Comparison of ENCODE assay signal across 9 mouse cellular contexts in the genomic region with DNA sequence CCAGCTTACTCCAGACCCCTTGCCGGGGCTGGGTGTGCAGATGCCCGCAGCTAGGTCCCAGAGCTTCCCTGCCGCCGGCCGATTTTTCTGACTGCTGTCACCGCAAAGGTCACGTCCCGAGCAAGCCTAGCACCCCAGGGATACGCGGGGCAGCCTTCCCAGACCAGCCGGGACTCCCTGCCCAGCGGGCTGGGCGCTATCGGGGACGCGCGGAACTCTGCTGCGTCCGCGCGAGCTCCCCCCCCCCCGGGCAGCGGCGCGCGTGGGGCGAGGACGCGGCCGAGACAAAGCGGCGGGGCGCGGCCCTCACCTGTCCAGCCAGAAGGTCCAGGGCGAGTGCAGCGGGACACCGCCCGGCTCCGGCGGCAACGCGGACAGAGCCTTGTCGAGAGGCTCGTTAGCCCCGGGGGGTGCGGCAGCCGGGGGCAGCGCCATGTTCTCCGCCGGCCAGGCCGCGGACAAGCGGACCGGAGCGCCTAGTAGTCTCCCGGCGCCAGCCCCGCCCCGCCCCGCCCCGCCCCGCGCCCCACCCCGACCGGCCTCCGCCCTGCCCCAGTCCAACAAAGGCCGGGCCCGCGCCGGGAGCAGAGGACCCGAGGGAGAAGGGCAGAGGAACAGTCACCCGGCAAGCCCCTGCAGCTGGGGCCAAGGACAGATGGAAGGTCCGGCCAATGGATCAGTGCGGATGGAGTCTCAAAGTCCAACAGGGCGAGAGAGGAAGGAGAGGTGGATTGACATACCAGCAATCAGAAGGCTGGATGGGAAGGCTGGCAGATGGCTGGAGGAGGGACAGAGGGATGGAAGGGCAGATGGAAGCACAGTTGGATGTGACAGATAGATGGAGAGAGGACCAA. TPM values are rescaled to one million over a fixed set of nuclear protein-coding genes. Genes with fewer than 3 reads are reported as not detected.
DNase-seq lines count a peak whose midpoint lies in the region; ATAC-seq and TF ChIP-seq lines count a peak whose summit lies in the region.
"Had no signal": no experiment of that assay in that cellular context is flagged by ENCODE, and none has a peak within 500 bp of the region (broad histone marks: within the 10 kb centered on the region; RNA-seq: fewer than 3 reads in every experiment).

Eif4e3 (minus strand) TSS at position 454 of the 854 bp plus-strand sequence.
Gm20696 (minus strand) TSS at position 480 of the 854 bp plus-strand sequence.

- under 1% methylated on average over 63 of the region's 75 CpGs for WGBS in hindbrain, embryonic 15.5 days
- WGBS in limb, embryonic 15.5 days: under 1% methylated on average over 70 of the region's 75 CpGs
- WGBS in midbrain, embryonic 14.5 days: under 1% methylated on average over 66 of the region's 75 CpGs
- under 1% methylated on average over 47 of the region's 75 CpGs for WGBS in stomach, embryonic 16.5 days

- H3K9ac ChIP-seq in hindbrain, embryonic 15.5 days: peak within 1 kb of the TSS; percentile 68
- peak within 1 kb of the TSS; percentile 68 for H3K9ac ChIP-seq in limb, embryonic 15.5 days
- peak within 1 kb of the TSS; percentile 86 for H3K9ac ChIP-seq in midbrain, embryonic 14.5 days (replicated peaks; ENCODE audit: low read length)
- peak within 1 kb of the TSS; percentile 83 for H3K9ac ChIP-seq in stomach, embryonic 16.5 days (ENCODE audit: low read length)

- H3K4me1 ChIP-seq in hindbrain, embryonic 15.5 days (replicated peaks): peaks cover 64% of the 10 kb centered on the region
- peaks cover 28% of the 10 kb centered on the region for H3K4me1 ChIP-seq in limb, embryonic 15.5 days
- H3K4me1 ChIP-seq in midbrain, embryonic 14.5 days (ENCODE audit: control insufficient read depth, insufficient read depth, low read length): peaks cover 51% of the 10 kb centered on the region
- H3K4me1 ChIP-seq in stomach, embryonic 16.5 days (ENCODE audit: control insufficient read depth, insufficient read depth, low read length): no peaks in the 10 kb centered on the region; the same call in 1 of the 2 replicates

- no peak for DNase-seq in layer of hippocampus, adult 2 months (ENCODE audit: low spot score in 2 of 2)
- no peak for DNase-seq in layer of hippocampus, postnatal 25 days (ENCODE audit: extremely low spot score in 1 of 2, low spot score in 1 of 2)
- DNase-seq in cerebellum, adult 9-10 months: peak; percentile 95
- peak; percentile 18 to 53 for DNase-seq in gastrocnemius, adult 8-10 months (ENCODE audit: low spot score in 2 of 2)
- DNase-seq in midbrain, embryonic 14.5 days: peak; percentile 61

- ATAC-seq in hindbrain, embryonic 15.5 days (ENCODE audit: low FRiP score, low read depth): peak; percentile 55
- peak; percentile 60; the same call in 1 of the 2 replicates for ATAC-seq in limb, embryonic 15.5 days (ENCODE audit: insufficient number of reproducible peaks, low FRiP score, low TSS enrichment, low read depth)
- ATAC-seq in midbrain, embryonic 14.5 days (ENCODE audit: low FRiP score, low TSS enrichment): peak; percentile 59
- peak; percentile 84 for ATAC-seq in stomach, embryonic 16.5 days (ENCODE audit: insufficient read depth, low FRiP score)

- peak within 1 kb of the TSS; percentile 94 for H3K4me2 ChIP-seq in hindbrain, embryonic 15.5 days
- H3K4me2 ChIP-seq in limb, embryonic 15.5 days: peak within 1 kb of the TSS; percentile 93
- peak within 1 kb of the TSS; percentile 97 for H3K4me2 ChIP-seq in midbrain, embryonic 14.5 days (ENCODE audit: low read length)
- peak within 1 kb of the TSS; percentile 91 for H3K4me2 ChIP-seq in stomach, embryonic 16.5 days (ENCODE audit: low read depth, low read length)

- H3K4me3 ChIP-seq in layer of hippocampus, adult 2 months: peak within 1 kb of the TSS; percentile 72
- peak within 1 kb of the TSS; percentile 59 for H3K4me3 ChIP-seq in hindbrain, embryonic 15.5 days
- peak within 1 kb of the TSS; percentile 71 for H3K4me3 ChIP-seq in limb, embryonic 15.5 days
- H3K4me3 ChIP-seq in midbrain, embryonic 14.5 days (replicated peaks; ENCODE audit: low read depth, low read length): peak within 1 kb of the TSS; percentile 70
- peak within 1 kb of the TSS; percentile 73 for H3K4me3 ChIP-seq in stomach, embryonic 16.5 days (replicated peaks; ENCODE audit: low read length)

- no peak for TF ChIP-seq CTCF in layer of hippocampus, adult 2 months (conservative IDR thresholded peaks at IDR 0.05)

- no peaks in the 10 kb centered on the region for H3K36me3 ChIP-seq in hindbrain, embryonic 15.5 days
- no peaks in the 10 kb centered on the region for H3K36me3 ChIP-seq in limb, embryonic 15.5 days
- no peaks in the 10 kb centered on the region for H3K36me3 ChIP-seq in midbrain, embryonic 14.5 days (ENCODE audit: control insufficient read depth, insufficient read depth, low read length)
- no peaks in the 10 kb centered on the region for H3K36me3 ChIP-seq in stomach, embryonic 16.5 days (ENCODE audit: control insufficient read depth, insufficient read depth, low read length)

- 0 out of 2 replicates have a peak, but pooled peaks cover 4% of the 10 kb centered on the region for H3K27me3 ChIP-seq in hindbrain, embryonic 15.5 days
- 0 out of 2 replicates have a peak, but pooled peaks cover 3% of the 10 kb centered on the region for H3K27me3 ChIP-seq in limb, embryonic 15.5 days
- H3K27me3 ChIP-seq in midbrain, embryonic 14.5 days (ENCODE audit: control insufficient read depth, insufficient read depth, low read length): peaks cover 3% of the 10 kb centered on the region; the same call in 1 of the 2 replicates
- 0 out of 2 replicates have a peak, but pooled peaks cover 3% of the 10 kb centered on the region for H3K27me3 ChIP-seq in stomach, embryonic 16.5 days (ENCODE audit: control insufficient read depth, insufficient read depth, low read length)

- H3K27ac ChIP-seq in layer of hippocampus, adult 2 months: peak within 1 kb of the TSS; percentile 96
- H3K27ac ChIP-seq in hindbrain, embryonic 15.5 days (replicated peaks): peak within 1 kb of the TSS; percentile 75
- peak within 1 kb of the TSS; percentile 47; the same call in 1 of the 2 replicates for H3K27ac ChIP-seq in limb, embryonic 15.5 days
- H3K27ac ChIP-seq in midbrain, embryonic 14.5 days (replicated peaks; ENCODE audit: low read depth, low read length): peak within 1 kb of the TSS; percentile 72
- H3K27ac ChIP-seq in stomach, embryonic 16.5 days (ENCODE audit: low read length): peak within 1 kb of the TSS; percentile 26

- no peaks in the 10 kb centered on the region for H3K9me3 ChIP-seq in hindbrain, embryonic 15.5 days
- H3K9me3 ChIP-seq in limb, embryonic 15.5 days: no peaks in the 10 kb centered on the region
- no peaks in the 10 kb centered on the region for H3K9me3 ChIP-seq in midbrain, embryonic 14.5 days (ENCODE audit: control insufficient read depth, low read length)
- H3K9me3 ChIP-seq in stomach, embryonic 16.5 days (replicated peaks; ENCODE audit: control insufficient read depth, low read length): no peaks in the 10 kb centered on the region

RNA-seq across cellular contexts. Expression of gene Eif4e3, which starts in this region (rescaled TPM):
- 10 to 100 TPM; 19.9 to 24.5 TPM for total RNA-seq in layer of hippocampus, adult 2 months (2021)
- total RNA-seq in layer of hippocampus, postnatal 25 days (2021): 10 to 100 TPM; 21.0 to 21.5 TPM
- total RNA-seq in gastrocnemius, adult 8-10 months (2022): 10 to 100 TPM; 30.8 to 37.5 (median 31.9) TPM
- polyA plus RNA-seq in hindbrain, embryonic 15.5 days (2015; fragmentation: Nextera tagmentation; extraction: Ambion mirVana): 6.9 and 7.7 TPM in 2 replicates
- polyA plus RNA-seq in limb, embryonic 15.5 days (2015; fragmentation: Nextera tagmentation; extraction: Ambion mirVana): 12.2 and 12.9 TPM in 2 replicates
- polyA plus RNA-seq in midbrain, embryonic 14.5 days (2014; fragmentation: Nextera tagmentation; extraction: Ambion mirVana): 7.4 and 7.8 TPM in 2 replicates
- 10.9 and 11.3 TPM in 2 replicates for polyA plus RNA-seq in stomach, embryonic 16.5 days (2015; fragmentation: Nextera tagmentation; extraction: Ambion mirVana)
- total RNA-seq: MEL had no signal

RNA-seq across cellular contexts. Expression of gene Gm20696, which starts in this region (rescaled TPM):
- total RNA-seq in layer of hippocampus, adult 2 months (2021): 1 to 10 TPM; 6.2 to 7.3 TPM
- total RNA-seq in layer of hippocampus, postnatal 25 days (2021): 1 to 10 TPM; 6.5 to 7.8 TPM
- total RNA-seq in gastrocnemius, adult 8-10 months (2022): 1 to 10 TPM in 1 of 4 experiments, under 1 TPM in 3; 0.72 to 1.3 (median 0.81) TPM
- polyA plus RNA-seq in hindbrain, embryonic 15.5 days (2015; fragmentation: Nextera tagmentation; extraction: Ambion mirVana): 3.4 and 4.1 TPM in 2 replicates
- 3.9 and 4.2 TPM in 2 replicates for polyA plus RNA-seq in limb, embryonic 15.5 days (2015; fragmentation: Nextera tagmentation; extraction: Ambion mirVana)
- polyA plus RNA-seq in midbrain, embryonic 14.5 days (2014; fragmentation: Nextera tagmentation; extraction: Ambion mirVana): 1.6 and 4.0 TPM in 2 replicates
- polyA plus RNA-seq in stomach, embryonic 16.5 days (2015; fragmentation: Nextera tagmentation; extraction: Ambion mirVana): 1.9 and 2.0 TPM in 2 replicates

Comparison
In these comparisons a context has a peak if more than half of its experiments do, and no peak if none do; other contexts are left out.
1. DNase-seq: peak in cerebellum, adult 9-10 months (single experiment), gastrocnemius, adult 8-10 months (2 of 2) and midbrain, embryonic 14.5 days (single experiment); none in layer of hippocampus, adult 2 months (0 of 2) and layer of hippocampus, postnatal 25 days (0 of 2).
2. H3K27ac ChIP-seq: peak in every context shown above with its lines; median percentile 96 in layer of hippocampus, adult 2 months; 75 in hindbrain, embryonic 15.5 days; 72 in midbrain, embryonic 14.5 days; 47 in limb, embryonic 15.5 days; 26 in stomach, embryonic 16.5 days.
3. Peak in every context shown above with its lines, with median percentiles within 50 percentile points of each other: H3K4me3 ChIP-seq, ATAC-seq, H3K4me2 ChIP-seq and H3K9ac ChIP-seq.